Mouse (Mus musculus) erythroblast, embryonic 14.5 days (primary cell): ENCODE data around the gene Cacnb1.

Experiments used
- GATA1 ChIP-seq: IDR thresholded peaks from 2 replicates; pipeline ENCODE4 v1.6.1; 2012; ENCODE audit warnings: low read length, inconsistent platforms, mixed read lengths
- TAL1 ChIP-seq: IDR thresholded peaks from 3 replicates; pipeline ENCODE4 v1.6.1; 2012; ENCODE audit warnings: low read length, inconsistent platforms, mixed read lengths

GRCm38 (mm10) chr11:97955146-97955902 is 67.5 kb downstream of the Cacnb1 start:
- TF ChIP-seq TAL1: no peak
- no peak for TF ChIP-seq GATA1
